Mouse (Mus musculus): Measurements from ENCODE around the gene Dzank1.

- no peak for TF ChIP-seq CTCF (IDR thresholded peaks at IDR 0.05; ENCODE audit: control insufficient read depth, insufficient read depth, insufficient read length)
- no peak for TF ChIP-seq MAX (IDR thresholded peaks at IDR 0.05)
- no peak for TF ChIP-seq USF1 (IDR thresholded peaks at IDR 0.05; ENCODE audit: low read depth)
Measured at GRCm38 (mm10) chr2:144429171-144429570, 98.0 kb downstream of the Dzank1 start.

Measured in C2C12 (cell line).